Comparison of ENCODE assay signal across 7 mouse cellular contexts in the genomic region with DNA sequence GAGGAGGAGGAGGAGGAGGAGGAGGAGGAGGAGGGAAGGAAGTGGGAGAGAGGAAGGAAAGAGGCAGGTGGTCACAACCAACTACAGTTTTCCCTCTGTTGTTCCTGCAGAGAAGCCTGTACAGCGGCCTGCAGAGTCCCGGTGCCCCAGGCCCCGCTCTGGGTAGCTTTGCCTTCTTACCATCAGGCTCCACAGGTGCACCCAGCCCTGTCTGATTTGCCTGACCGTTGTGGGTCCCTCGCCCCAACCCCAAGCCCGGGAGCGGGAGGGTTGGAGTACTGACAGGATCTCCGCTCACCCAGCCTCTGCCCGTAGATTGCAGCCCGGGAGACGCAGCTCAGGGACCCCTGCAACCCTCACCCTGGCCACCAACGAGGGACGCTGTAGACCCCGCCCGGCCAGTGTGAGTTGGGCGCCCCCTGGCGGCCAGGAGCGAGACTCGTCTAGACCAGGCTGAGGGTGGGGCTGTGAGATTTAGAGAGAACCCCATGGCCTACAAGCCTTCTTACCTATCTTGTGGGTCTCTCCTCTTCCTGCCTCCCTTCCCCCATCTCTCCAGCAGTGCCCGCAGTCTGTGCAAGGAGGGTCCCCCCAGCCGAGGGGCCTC. TPM values are rescaled to one million over a fixed set of nuclear protein-coding genes. Genes with fewer than 3 reads are reported as not detected.
A peak's percentile ranks its signal among the peaks of the same experiment; 100 is the strongest.
DNase-seq lines count a peak whose midpoint lies in the region; ATAC-seq lines count a peak whose summit lies in the region.

No protein-coding gene starts in this region.

- WGBS in hindbrain, embryonic 14.5 days: 3% methylated on average over 21 of the region's 21 CpGs
- WGBS in limb, embryonic 10.5 days: 3% methylated on average over 21 of the region's 21 CpGs
- WGBS in midbrain, embryonic 11.5 days: under 1% methylated on average over 21 of the region's 21 CpGs

- no peak overlapping the region for H3K27ac ChIP-seq in hindbrain, embryonic 14.5 days
- peak overlapping the region; percentile 50 for H3K27ac ChIP-seq in limb, embryonic 10.5 days
- H3K27ac ChIP-seq in midbrain, embryonic 11.5 days (ENCODE audit: low read depth, low read length): no peak overlapping the region

- H3K4me2 ChIP-seq in hindbrain, embryonic 14.5 days (replicated peaks): peak overlapping the region; percentile 52
- peak overlapping the region; percentile 45 for H3K4me2 ChIP-seq in midbrain, embryonic 11.5 days

- peak; percentile 75 for ATAC-seq in activated CD4-positive, CD25-positive, alpha-beta regulatory T cell, adult 4 months
- ATAC-seq in hindbrain, embryonic 14.5 days (ENCODE audit: low FRiP score): peak; percentile 77
- peak; percentile 93 for ATAC-seq in midbrain, embryonic 11.5 days (ENCODE audit: low FRiP score)

- no peaks in the 10 kb centered on the region for H3K36me3 ChIP-seq in hindbrain, embryonic 14.5 days (replicated peaks; ENCODE audit: control insufficient read depth, insufficient read depth)
- no peaks in the 10 kb centered on the region for H3K36me3 ChIP-seq in limb, embryonic 10.5 days
- no peaks in the 10 kb centered on the region for H3K36me3 ChIP-seq in midbrain, embryonic 11.5 days (ENCODE audit: control insufficient read depth, insufficient read depth, low read length)

- no peaks in the 10 kb centered on the region for H3K9me3 ChIP-seq in hindbrain, embryonic 14.5 days (ENCODE audit: control insufficient read depth, low read length)
- H3K9me3 ChIP-seq in limb, embryonic 10.5 days (replicated peaks): no peaks in the 10 kb centered on the region
- no peaks in the 10 kb centered on the region for H3K9me3 ChIP-seq in midbrain, embryonic 11.5 days (ENCODE audit: control insufficient read depth, low read length)

- H3K4me1 ChIP-seq in hindbrain, embryonic 14.5 days (replicated peaks; ENCODE audit: control insufficient read depth, insufficient read depth, low read length): peaks cover 10% of the 10 kb centered on the region
- peaks cover 18% of the 10 kb centered on the region for H3K4me1 ChIP-seq in limb, embryonic 10.5 days
- H3K4me1 ChIP-seq in midbrain, embryonic 11.5 days (ENCODE audit: control insufficient read depth, insufficient read depth, low read length): 0 out of 2 replicates have a peak, but pooled peaks cover 2% of the 10 kb centered on the region

- H3K4me3 ChIP-seq in hindbrain, embryonic 14.5 days (replicated peaks; ENCODE audit: low read length): peak overlapping the region; percentile 19
- peak overlapping the region; percentile 37 for H3K4me3 ChIP-seq in limb, embryonic 10.5 days
- H3K4me3 ChIP-seq in midbrain, embryonic 11.5 days (ENCODE audit: low read depth, low read length): 0 out of 2 replicates have a peak overlapping the region, but pooled peaks have one; percentile 20

- peak; percentile 88 to 92 for DNase-seq in cerebellum, postnatal 10 days
- peak; percentile 48 for DNase-seq in gastrocnemius, adult 18-20 months (ENCODE audit: low spot score)
- peak; percentile 79 for DNase-seq in hindbrain, embryonic 14.5 days (ENCODE audit: low spot score)
- DNase-seq in limb, embryonic 10.5 days (ENCODE audit: low spot score): peak; percentile 95
- peak; percentile 99 for DNase-seq in midbrain, embryonic 11.5 days (ENCODE audit: low spot score, missing footprints)
- peak; percentile 54 to 80 for DNase-seq in spleen, adult 18-20 months

- H3K27me3 ChIP-seq in hindbrain, embryonic 14.5 days (ENCODE audit: control insufficient read depth, insufficient read depth, low read length): 0 out of 2 replicates have a peak, but pooled peaks cover 6% of the 10 kb centered on the region
- H3K27me3 ChIP-seq in limb, embryonic 10.5 days (ENCODE audit: low read depth, poor library complexity, severe bottlenecking): peaks cover 41% of the 10 kb centered on the region
- peaks cover 12% of the 10 kb centered on the region; the same call in 1 of the 2 replicates for H3K27me3 ChIP-seq in midbrain, embryonic 11.5 days (ENCODE audit: control insufficient read depth, insufficient read depth, low read length)

- H3K9ac ChIP-seq in hindbrain, embryonic 14.5 days: peak overlapping the region; percentile 45; the same call in 1 of the 2 replicates
- peak overlapping the region; percentile 31; the same call in 1 of the 2 replicates for H3K9ac ChIP-seq in midbrain, embryonic 11.5 days (ENCODE audit: low read length)

RNA-seq across cellular contexts. Expression of a gene that starts 5.5 kb away (rescaled TPM):
- polyA plus RNA-seq in activated CD4-positive, CD25-positive, alpha-beta regulatory T cell, adult 4 months (2017; shearing (Covaris generic)): 10 to 100 TPM; 17.4 to 27.3 TPM
- 10 to 100 TPM; 75.2 to 88.4 TPM for total RNA-seq in gastrocnemius, adult 18-20 months (2021)
- polyA plus RNA-seq in hindbrain, embryonic 14.5 days (2014; fragmentation: Nextera tagmentation; extraction: Ambion mirVana): 37.4 and 39.9 TPM in 2 replicates
- polyA plus RNA-seq in limb, embryonic 10.5 days (2016; fragmentation: Nextera tagmentation; extraction: Ambion mirVana): 79.8 and 85.0 TPM in 2 replicates
- polyA plus RNA-seq in midbrain, embryonic 11.5 days (2014; fragmentation: Nextera tagmentation; extraction: Ambion mirVana): 28.6 and 33.3 TPM in 2 replicates

RNA-seq across cellular contexts. Expression of a gene that starts 27.1 kb away (rescaled TPM):
- polyA plus RNA-seq in activated CD4-positive, CD25-positive, alpha-beta regulatory T cell, adult 4 months (2017; shearing (Covaris generic)): not detected
- under 1 TPM; 0.23 to 0.28 TPM for total RNA-seq in gastrocnemius, adult 18-20 months (2021)
- polyA plus RNA-seq in hindbrain, embryonic 14.5 days (2014; fragmentation: Nextera tagmentation; extraction: Ambion mirVana): 0.73 and 0.83 TPM in 2 replicates
- polyA plus RNA-seq in limb, embryonic 10.5 days (2016; fragmentation: Nextera tagmentation; extraction: Ambion mirVana): 0.29 and 0.60 TPM in 2 replicates
- polyA plus RNA-seq in midbrain, embryonic 11.5 days (2014; fragmentation: Nextera tagmentation; extraction: Ambion mirVana): 0.23 and 0.40 TPM in 2 replicates

RNA-seq across cellular contexts. Expression of a gene that starts 27.3 kb away (rescaled TPM):
- 100 to 1,000 TPM in 1 of 2 experiments, 10 to 100 TPM in 1; 98.5 to 112 TPM for polyA plus RNA-seq in activated CD4-positive, CD25-positive, alpha-beta regulatory T cell, adult 4 months (2017; shearing (Covaris generic))
- total RNA-seq in gastrocnemius, adult 18-20 months (2021): 10 to 100 TPM; 13.4 to 15.0 TPM
- 62.1 and 62.7 TPM in 2 replicates for polyA plus RNA-seq in hindbrain, embryonic 14.5 days (2014; fragmentation: Nextera tagmentation; extraction: Ambion mirVana)
- 45.3 and 49.8 TPM in 2 replicates for polyA plus RNA-seq in limb, embryonic 10.5 days (2016; fragmentation: Nextera tagmentation; extraction: Ambion mirVana)
- 37.4 and 41.3 TPM in 2 replicates for polyA plus RNA-seq in midbrain, embryonic 11.5 days (2014; fragmentation: Nextera tagmentation; extraction: Ambion mirVana)

RNA-seq across cellular contexts. Expression of a gene that starts 27.7 kb away (rescaled TPM):
- polyA plus RNA-seq in activated CD4-positive, CD25-positive, alpha-beta regulatory T cell, adult 4 months (2017; shearing (Covaris generic)): 10 to 100 TPM; 36.2 to 58.5 TPM
- total RNA-seq in gastrocnemius, adult 18-20 months (2021): 1 to 10 TPM; 7.4 to 9.1 TPM
- 7.2 and 8.2 TPM in 2 replicates for polyA plus RNA-seq in hindbrain, embryonic 14.5 days (2014; fragmentation: Nextera tagmentation; extraction: Ambion mirVana)
- 20.1 and 27.9 TPM in 2 replicates for polyA plus RNA-seq in limb, embryonic 10.5 days (2016; fragmentation: Nextera tagmentation; extraction: Ambion mirVana)
- 10.8 and 11.7 TPM in 2 replicates for polyA plus RNA-seq in midbrain, embryonic 11.5 days (2014; fragmentation: Nextera tagmentation; extraction: Ambion mirVana)

RNA-seq across cellular contexts. Expression of a gene that starts 35.5 kb away (rescaled TPM):
- polyA plus RNA-seq in activated CD4-positive, CD25-positive, alpha-beta regulatory T cell, adult 4 months (2017; shearing (Covaris generic)): 10 to 100 TPM; 34.3 to 56.0 TPM
- 1 to 10 TPM; 4.5 to 4.9 TPM for total RNA-seq in gastrocnemius, adult 18-20 months (2021)
- 29.1 and 29.5 TPM in 2 replicates for polyA plus RNA-seq in hindbrain, embryonic 14.5 days (2014; fragmentation: Nextera tagmentation; extraction: Ambion mirVana)
- 29.6 and 35.9 TPM in 2 replicates for polyA plus RNA-seq in limb, embryonic 10.5 days (2016; fragmentation: Nextera tagmentation; extraction: Ambion mirVana)
- polyA plus RNA-seq in midbrain, embryonic 11.5 days (2014; fragmentation: Nextera tagmentation; extraction: Ambion mirVana): 14.3 and 16.9 TPM in 2 replicates

Comparison
In these comparisons a context has a peak if more than half of its experiments do, and no peak if none do; other contexts are left out.
1. DNase-seq: peak in every context shown above with its lines; median percentile 99 in midbrain, embryonic 11.5 days; 95 in limb, embryonic 10.5 days; 90 in cerebellum, postnatal 10 days; 79 in hindbrain, embryonic 14.5 days; 67 in spleen, adult 18-20 months; 48 in gastrocnemius, adult 18-20 months.